Mouse (Mus musculus) cerebral cortex, adult 2 months (tissue): ENCODE data around the gene Cnot8.

Experiments
- WGBS: fragments of 180-500 bp; shearing (Covaris S2); methylation state at CpG from one replicate; pipeline ENCODE4 v1.1.7; 2018; 5-methylcytosine and 5-hydroxymethylcytosine counted together

Gene Cnot8

GRCm38 (mm10) chr11:58103697-58104306, at the start of gene Cnot8:
Gene Cnot8, plus strand, starts transcription at chr11:58104153.
- under 1% methylated on average over 55 of the region's 55 CpGs for WGBS

DNA sequence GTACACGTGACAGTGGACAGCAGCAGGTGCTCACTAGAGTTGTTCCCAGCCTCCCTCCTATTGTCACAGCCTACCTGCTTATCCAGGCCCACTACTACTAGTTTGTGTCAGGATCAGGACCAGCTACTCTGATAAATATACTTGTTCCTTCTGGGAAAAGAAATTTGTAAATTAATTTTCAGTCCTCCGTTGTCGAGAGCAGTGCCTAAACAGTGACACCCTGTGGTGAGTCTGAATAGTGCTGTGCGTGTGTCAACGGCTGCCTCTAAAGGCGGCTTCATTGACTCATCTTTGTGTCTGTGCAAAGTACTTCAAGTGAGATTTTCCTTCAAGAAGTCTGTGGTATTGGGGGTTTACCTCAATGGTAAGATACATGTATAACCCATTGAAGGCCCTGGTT, 46.5 kb upstream of the Cnot8 start:
- 22% methylated on average over 6 of the region's 6 CpGs for WGBS

GRCm38 (mm10) chr11:58059752-58060151, 44.2 kb upstream of the Cnot8 start:
- WGBS: 85% methylated on average over 7 of the region's 7 CpGs

DNA sequence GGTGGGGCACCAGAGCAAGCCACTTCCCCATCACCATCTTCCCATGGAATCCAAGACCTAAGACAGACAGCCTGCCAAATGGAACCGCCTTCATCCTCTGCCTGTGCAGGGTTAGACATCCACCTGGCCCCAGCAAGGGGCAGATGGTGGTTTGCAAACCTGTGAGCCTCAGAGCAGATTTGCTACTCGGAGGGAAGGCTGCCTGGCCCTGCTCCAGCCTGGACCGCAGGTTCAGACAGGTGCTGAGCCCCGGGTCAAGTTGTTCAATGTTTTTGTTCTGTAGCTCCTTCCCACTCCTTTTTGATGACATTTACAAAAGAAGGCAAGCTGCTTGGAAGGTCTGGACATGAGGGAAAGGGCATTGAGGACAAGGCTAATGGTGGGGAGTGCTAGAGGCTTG, 42.7 kb upstream of the Cnot8 start:
- WGBS: 83% methylated on average over 4 of the region's 4 CpGs

DNA sequence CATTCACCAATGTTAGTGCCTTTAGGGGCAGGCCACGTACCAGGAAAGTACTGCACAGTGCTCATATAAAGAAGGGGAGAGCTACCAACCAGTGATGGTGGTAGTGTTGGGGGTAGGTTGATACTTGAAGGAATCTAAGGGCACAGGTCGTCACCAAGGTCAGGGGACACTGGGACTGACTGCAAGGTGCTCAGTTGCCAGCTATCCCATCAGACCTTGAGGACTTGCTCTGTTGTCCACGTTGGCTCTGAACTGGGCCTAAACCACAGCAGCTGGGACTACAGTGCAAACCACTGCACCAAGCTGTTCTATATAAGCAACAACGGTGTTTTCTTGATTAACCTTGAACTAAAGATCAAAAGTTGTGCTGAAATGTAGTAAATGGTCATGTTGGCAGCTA, 41.4 kb upstream of the Cnot8 start:
- WGBS: 86% methylated on average over 4 of the region's 4 CpGs

DNA sequence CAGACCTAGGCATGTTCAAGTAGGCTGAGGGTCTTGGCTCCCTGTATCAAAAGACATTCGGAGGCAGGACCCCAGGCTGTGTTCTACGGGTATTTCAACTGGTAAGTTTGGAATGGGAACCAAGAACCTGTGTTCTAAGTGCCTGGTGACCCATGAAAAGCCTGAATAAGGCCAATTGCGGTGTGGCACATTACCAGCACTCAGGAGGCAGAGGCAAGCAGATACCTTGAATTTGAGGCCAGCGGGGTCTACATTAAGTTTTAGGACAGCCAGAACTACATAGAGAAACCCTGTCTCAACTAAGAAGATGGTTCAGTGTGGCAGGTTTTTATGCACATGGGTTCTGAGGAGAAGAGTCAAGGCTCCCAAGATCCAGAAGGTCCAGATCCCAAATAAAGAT, 38.9 kb upstream of the Cnot8 start:
- 82% methylated on average over 4 of the region's 4 CpGs for WGBS

DNA sequence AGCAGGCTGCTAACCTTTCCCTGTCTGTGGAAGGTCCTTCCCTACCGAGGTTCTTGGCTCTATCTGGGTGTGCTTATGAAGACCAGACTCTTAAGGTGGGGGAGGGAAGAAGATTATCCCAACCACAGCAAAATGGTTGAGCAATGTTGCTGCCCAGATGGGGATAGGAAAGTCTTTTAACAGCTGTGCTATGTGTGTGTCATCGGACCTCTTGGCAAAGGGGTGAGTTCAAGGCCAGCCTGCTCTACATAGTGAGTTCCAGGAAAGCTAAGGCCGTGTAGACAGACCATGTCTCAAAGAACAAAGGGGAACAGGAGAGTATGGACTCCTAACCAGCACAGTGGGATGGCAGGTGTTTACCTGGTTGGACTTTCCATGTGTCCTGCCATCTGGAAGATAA, 31.0 kb upstream of the Cnot8 start:
- 88% methylated on average over 3 of the region's 3 CpGs for WGBS

DNA sequence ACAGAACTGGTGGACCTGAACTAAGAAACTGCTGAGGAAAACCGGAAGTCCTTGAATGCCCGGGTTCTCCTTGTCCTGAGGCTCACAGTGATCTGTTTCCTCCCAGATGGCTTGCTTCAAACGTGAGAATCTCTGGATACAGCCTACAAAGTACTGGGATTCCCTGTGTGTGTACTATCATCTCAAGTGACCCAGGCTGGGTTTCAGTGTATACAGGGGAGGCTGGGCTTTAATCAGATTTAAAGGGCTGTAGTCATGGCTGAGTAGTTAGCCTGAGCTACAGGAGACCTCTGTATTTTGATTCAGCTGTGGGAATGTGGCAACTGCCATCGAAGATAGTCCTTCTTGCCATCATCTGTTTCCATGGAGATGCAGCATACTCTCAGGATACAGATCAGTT, 26.7 kb upstream of the Cnot8 start:
- 46% methylated on average over 4 of the region's 4 CpGs for WGBS

GRCm38 (mm10) chr11:58081716-58082115, 22.2 kb upstream of the Cnot8 start:
- 89% methylated on average over 6 of the region's 6 CpGs for WGBS

GRCm38 (mm10) chr11:58092541-58092940, 11.4 kb upstream of the Cnot8 start:
- 56% methylated on average over 4 of the region's 4 CpGs for WGBS

DNA sequence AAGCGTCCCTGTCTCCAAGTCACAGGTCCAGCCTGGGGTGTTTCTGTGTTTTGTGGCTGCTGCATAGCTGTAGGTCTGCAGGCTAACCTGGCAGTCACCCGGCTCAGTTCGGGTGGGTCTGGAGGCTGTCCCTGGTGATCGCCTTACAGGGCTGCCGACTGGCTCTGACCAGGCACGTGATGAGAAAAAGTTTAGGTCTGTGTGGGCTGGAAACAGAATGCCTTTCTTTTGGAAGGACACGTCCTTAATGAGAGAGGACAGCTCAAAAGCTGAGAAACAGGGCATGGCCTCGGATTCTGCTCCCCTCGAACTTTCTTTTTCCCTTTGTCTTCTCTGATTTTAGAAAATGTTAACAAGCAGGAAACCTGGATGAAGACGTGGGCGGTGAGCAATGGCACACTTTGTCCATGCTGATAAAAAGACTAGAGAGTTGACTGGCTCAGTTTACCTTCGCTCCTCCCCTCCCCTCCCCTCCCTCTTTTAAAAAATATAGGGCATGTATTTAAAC, 10.9 kb upstream of the Cnot8 start, which contains the start of gene Gm12248:
Gm12248 (minus strand) TSS at position 114 of the 508 bp plus-strand sequence.
- 32% methylated on average over 12 of the region's 12 CpGs for WGBS

GRCm38 (mm10) chr11:58094766-58095165, 9.2 kb upstream of the Cnot8 start:
- WGBS: 87% methylated on average over 4 of the region's 4 CpGs

- WGBS: 100% methylated on average over 1 of the region's 1 CpGs
Observed at GRCm38 (mm10) chr11:58095561-58095960, 8.4 kb upstream of the Cnot8 start.

GRCm38 (mm10) chr11:58096160-58096559, 7.8 kb upstream of the Cnot8 start:
- 82% methylated on average over 5 of the region's 5 CpGs for whole genome bisulfite sequencing

GRCm38 (mm10) chr11:58096821-58097620, 6.9 kb upstream of the Cnot8 start:
- 23% methylated on average over 20 of the region's 20 CpGs for WGBS

- 3% methylated on average over 36 of the region's 38 CpGs for WGBS
Observed at GRCm38 (mm10) chr11:58097621-58098365, 6.2 kb upstream of the Cnot8 start.

DNA sequence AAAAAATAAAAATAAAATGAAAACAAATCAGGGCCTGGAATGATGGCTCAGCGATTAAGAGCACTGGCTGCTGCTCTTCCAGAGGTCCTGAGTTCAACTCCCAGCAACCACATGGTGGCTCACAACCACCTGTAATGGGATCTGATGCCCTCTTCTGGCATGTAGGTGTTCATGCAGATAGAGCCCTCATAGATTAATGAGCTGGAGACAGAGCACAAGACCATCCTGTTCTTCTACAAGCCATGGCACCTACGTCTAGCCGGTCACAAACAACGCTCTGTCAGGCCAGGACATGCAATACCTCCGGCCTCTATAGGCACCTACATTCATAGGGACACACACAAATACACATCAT, 5.6 kb upstream of the Cnot8 start:
- 79% methylated on average over 5 of the region's 5 CpGs for WGBS

- 99% methylated on average over 2 of the region's 2 CpGs for WGBS
Observed at GRCm38 (mm10) chr11:58100006-58100405, 3.9 kb upstream of the Cnot8 start.

DNA sequence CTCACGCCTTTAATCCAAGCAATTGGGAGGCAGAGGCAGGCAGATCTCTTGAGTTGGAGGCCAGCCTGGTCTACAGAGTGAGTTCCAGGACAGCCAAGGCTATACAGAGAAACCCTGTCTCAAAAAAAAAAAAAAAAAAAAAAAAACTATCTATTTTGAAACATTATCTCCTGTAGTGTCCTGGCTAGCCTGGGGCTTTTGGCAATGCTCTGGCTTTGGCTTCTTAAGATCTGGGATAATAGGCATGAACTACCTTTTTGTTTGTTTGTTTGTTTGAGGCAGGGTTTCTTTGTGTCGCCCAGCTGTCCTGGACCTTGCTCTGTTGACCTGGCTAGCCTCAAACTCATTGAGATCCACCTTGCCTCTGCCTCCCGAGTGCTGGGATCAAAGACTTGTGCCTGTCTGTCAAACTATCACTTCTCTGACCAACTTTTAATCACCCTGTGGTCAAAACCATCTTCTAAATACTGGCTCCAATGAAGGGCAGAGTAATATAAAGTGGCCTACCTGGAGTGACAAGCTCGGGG, 2.7 kb upstream of the Cnot8 start:
- 86% methylated on average over 4 of the region's 4 CpGs for WGBS

DNA sequence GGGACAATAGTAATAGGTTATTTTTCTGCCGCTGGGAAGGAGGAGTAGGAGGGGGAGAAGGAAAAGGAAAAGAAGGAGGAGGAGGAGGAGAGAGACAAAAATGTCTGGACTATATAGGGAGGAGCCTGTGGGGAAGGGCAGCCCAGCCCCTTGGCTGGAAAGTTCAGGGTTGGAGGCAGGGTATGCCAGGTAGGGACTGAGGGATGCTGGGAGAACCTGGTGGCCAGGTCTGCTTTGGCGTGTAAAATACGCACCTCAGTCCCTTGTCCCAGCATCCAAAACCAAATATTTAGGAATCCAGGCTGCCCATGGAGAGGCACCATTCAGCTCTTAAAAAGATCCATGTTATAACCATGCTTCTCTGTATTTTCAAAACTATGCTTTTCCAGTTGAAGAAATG, 1.8 kb upstream of the Cnot8 start:
- WGBS: 85% methylated on average over 3 of the region's 3 CpGs

- 76% methylated on average over 9 of the region's 9 CpGs for WGBS
Observed at GRCm38 (mm10) chr11:58102581-58103343, 1.2 kb upstream of the Cnot8 start.

DNA sequence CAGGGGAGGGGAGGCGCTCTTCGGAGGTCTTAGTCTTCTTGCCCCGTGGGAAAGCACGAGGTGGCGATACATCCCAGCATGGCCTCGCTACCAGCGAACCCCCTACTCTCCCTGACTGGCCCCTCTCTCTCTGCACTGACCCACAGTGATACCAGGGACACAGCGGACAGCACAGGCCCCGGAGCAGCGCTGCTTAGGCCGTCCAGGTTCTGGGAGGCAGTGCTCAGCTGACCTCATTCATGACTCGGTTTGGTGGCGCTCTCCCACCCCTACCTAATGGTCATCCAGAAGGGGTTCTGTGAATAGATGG, 654 bp upstream of the Cnot8 start:
- 51% methylated on average over 13 of the region's 13 CpGs for whole genome bisulfite sequencing
